Mouse (Mus musculus) embryo, embryonic 9.5 days (tissue): ENCODE measurements at regions not wholly inside any gene's neighbourhood (a gene's known extent, or its start where the extent isn't known, plus 50 kb on each side); places are given as distances from the start of the nearest gene placed in this dataset.
"Not testable (repeated sequence)": the region's sequence is repeated elsewhere in the genome, so short reads cannot be mapped to it uniquely, and the experiment has no call there.

Source experiments
- DNase-seq: peaks from one replicate; pipeline ENCODE4 v3.0.0-alpha.2; 2017; ENCODE audit errors: extremely low spot score

GRCm38 (mm10) chr5:91752846-91753245, 210.0 kb downstream of the Rchy1 start:
- not testable (repeated sequence) for DNase-seq

GRCm38 (mm10) chr5:91751168-91751567, 211.7 kb downstream of the Rchy1 start:
- DNase-seq = no peak

- DNase-seq = peak; percentile 63
Measured at GRCm38 (mm10) chr5:91746077-91746476, 216.8 kb downstream of the Rchy1 start.

GRCm38 (mm10) chr5:91744389-91744788, 218.5 kb downstream of the Rchy1 start:
- DNase-seq = no peak

GRCm38 (mm10) chr5:91740159-91740537, 222.7 kb downstream of the Rchy1 start:
- peak; percentile 54 for DNase-seq

GRCm38 (mm10) chr5:91739433-91740158, 222.2 kb downstream of the Parm1 start:
- peak; percentile 39 for DNase-seq

- DNase-seq = no peak
Measured at GRCm38 (mm10) chr5:91732002-91732401, 214.6 kb downstream of the Parm1 start.

GRCm38 (mm10) chr5:91731155-91731554, 213.7 kb downstream of the Parm1 start:
- DNase-seq = no peak

- no peak for DNase-seq
Measured at GRCm38 (mm10) chr5:91729868-91730267, 212.5 kb downstream of the Parm1 start.

- no peak for DNase-seq
Measured at GRCm38 (mm10) chr5:91729415-91729814, 212.0 kb downstream of the Parm1 start.

- DNase-seq = no peak
Measured at GRCm38 (mm10) chr5:91727448-91727847, 210.0 kb downstream of the Parm1 start.

GRCm38 (mm10) chr5:91726118-91726500, 208.7 kb downstream of the Parm1 start:
- no peak for DNase-seq

GRCm38 (mm10) chr5:91725380-91726117, 208.1 kb downstream of the Parm1 start:
- no peak for DNase-seq

GRCm38 (mm10) chr5:91724881-91725280, 207.5 kb downstream of the Parm1 start:
- no peak for DNase-seq

- DNase-seq = no peak
Measured at GRCm38 (mm10) chr5:91723416-91723815, 206.0 kb downstream of the Parm1 start.

- DNase-seq = peak; percentile 44
Measured at GRCm38 (mm10) chr5:91722982-91723381, 205.6 kb downstream of the Parm1 start.

- DNase-seq = no peak
Measured at GRCm38 (mm10) chr5:91722403-91722802, 205.0 kb downstream of the Parm1 start.

- DNase-seq = no peak
Measured at GRCm38 (mm10) chr5:91721231-91722096, 204.0 kb downstream of the Parm1 start.

GRCm38 (mm10) chr5:91713020-91713419, 195.6 kb downstream of the Parm1 start:
- DNase-seq = no peak

- DNase-seq = no peak
Measured at GRCm38 (mm10) chr5:91709494-91710286, 192.3 kb downstream of the Parm1 start.

- no peak for DNase-seq
Measured at GRCm38 (mm10) chr5:91708149-91708548, 190.7 kb downstream of the Parm1 start.
